Mouse (Mus musculus): ENCODE results near the gene Jam3. TPM values are rescaled to one million over a fixed set of nuclear protein-coding genes. Genes with fewer than 3 reads are reported as not detected.
A peak's percentile ranks its signal among the peaks of the same experiment; 100 is the strongest.

Gene Jam3
- total RNA-seq, 2 experiments from 2014 or later: 16.8 to 17.3 TPM

- no peak for DNase-seq
- intact Hi-C loops (cut with DNase I): no loop called here
These were observed 31.3 kb downstream of the Jam3 start for GRCm38 (mm10) chr9:27123947-27124346.

- intact Hi-C loops (cut with DNase I): no loop called here
- no peak for DNase-seq
These were observed 32.3 kb downstream of the Jam3 start for GRCm38 (mm10) chr9:27122963-27123362.

- intact Hi-C loops (cut with DNase I): no loop called here
- no peak for DNase-seq
These were observed 33.1 kb downstream of the Jam3 start for GRCm38 (mm10) chr9:27122076-27122475.

- intact Hi-C loops (cut with DNase I): no loop called here
- DNase-seq: no peak
These were observed 34.0 kb downstream of the Jam3 start for GRCm38 (mm10) chr9:27121254-27121653.

GRCm38 (mm10) chr9:27111756-27112155 is 43.5 kb downstream of the Jam3 start:
- intact Hi-C loops (cut with DNase I): loop anchor here (2.0 kb wide), 1 partner anchor 21 kb away; no protein-coding TSS in a partner anchor
- no peak for DNase-seq

GRCm38 (mm10) chr9:27110681-27111080 is 44.5 kb downstream of the Jam3 start:
- peak; percentile 31 to 35 for DNase-seq
- intact Hi-C loops (cut with DNase I): loop anchor here (2.0 kb wide), 1 partner anchor 22 kb away; no protein-coding TSS in a partner anchor

- intact Hi-C loops (cut with DNase I): loop anchor here (2.0 to 10.0 kb wide), 3 partner anchors 17 to 175 kb away; no protein-coding TSS in a partner anchor
- DNase-seq: peak; percentile 73
These were observed 45.4 kb downstream of the Jam3 start for GRCm38 (mm10) chr9:27109533-27110514.

- no peak for DNase-seq
These were observed 46.8 kb downstream of the Jam3 start for GRCm38 (mm10) chr9:27108451-27108850.

GRCm38 (mm10) chr9:27106081-27106480 is 49.1 kb downstream of the Jam3 start:
- intact Hi-C loops (cut with DNase I): loop anchor here (1.0 to 10.0 kb wide), 2 partner anchors 70 to 179 kb away; no protein-coding TSS in a partner anchor
- peak; percentile 50 to 67 for DNase-seq

More at GRCm38 (mm10) chr9:27108451-27108850, 46.8 kb downstream of the Jam3 start:
- intact Hi-C loops (cut with DNase I): loop anchor here (2.0 to 10.0 kb wide), 2 partner anchors 18 to 176 kb away; no protein-coding TSS in a partner anchor

- DNase-seq: no peak
- intact Hi-C loops (cut with DNase I): loop anchor here (10.0 kb wide), 1 partner anchor 183 kb away; no protein-coding TSS in a partner anchor
These were observed 53.8 kb downstream of the Jam3 start for GRCm38 (mm10) chr9:27101466-27101865.

- no peak for DNase-seq
- intact Hi-C loops (cut with DNase I): no loop called here
These were observed 55.7 kb downstream of the Jam3 start for GRCm38 (mm10) chr9:27099474-27099873.

- intact Hi-C loops (cut with DNase I): no loop called here
These were observed 56.7 kb downstream of the Jam3 start for GRCm38 (mm10) chr9:27098557-27098956.

GRCm38 (mm10) chr9:27098092-27098491 is 57.1 kb downstream of the Jam3 start:
- intact Hi-C loops (cut with DNase I): no loop called here
- DNase-seq: no peak

More at GRCm38 (mm10) chr9:27098557-27098956, 56.7 kb downstream of the Jam3 start:
- no peak for DNase-seq

GRCm38 (mm10) chr9:27092916-27093315 is 62.3 kb downstream of the Jam3 start:
- no peak for DNase-seq
- intact Hi-C loops (cut with DNase I): no loop called here

GRCm38 (mm10) chr9:27090801-27091775 is 64.1 kb downstream of the Jam3 start:
- DNase-seq: no peak
- intact Hi-C loops (cut with DNase I): no loop called here

GRCm38 (mm10) chr9:27090134-27090533 is 65.1 kb downstream of the Jam3 start:
- no peak for DNase-seq
- intact Hi-C loops (cut with DNase I): no loop called here

GRCm38 (mm10) chr9:27087402-27087801 is 67.8 kb downstream of the Jam3 start:
- DNase-seq: no peak
- intact Hi-C loops (cut with DNase I): no loop called here

- intact Hi-C loops (cut with DNase I): no loop called here
These were observed 69.0 kb downstream of the Jam3 start for GRCm38 (mm10) chr9:27086256-27086655.

GRCm38 (mm10) chr9:27075812-27076211 is 79.4 kb downstream of the Jam3 start:
- no peak for DNase-seq
- intact Hi-C loops (cut with DNase I): loop anchor here (2.0 kb wide), 1 partner anchor 101 kb away; no protein-coding TSS in a partner anchor

More at GRCm38 (mm10) chr9:27086256-27086655, 69.0 kb downstream of the Jam3 start:
- no peak for DNase-seq

- intact Hi-C loops (cut with DNase I): loop anchor here (1.0 to 5.0 kb wide), 3 partner anchors 102 to 252 kb away; no protein-coding TSS in a partner anchor
- DNase-seq: no peak
These were observed 80.5 kb downstream of the Jam3 start for GRCm38 (mm10) chr9:27074677-27075076.
